Comparison of ENCODE assay signal across 16 mouse cellular contexts in genomic region chr11:56925368-56925896, GRCm38 (mm10).
DNase-seq lines count a peak whose midpoint lies in the region; TF ChIP-seq lines count a peak whose summit lies in the region.
"Had no signal": no experiment of that assay in that cellular context is flagged by ENCODE, and none has a peak within 500 bp of the region (broad histone marks: within the 10 kb centered on the region; RNA-seq: fewer than 3 reads in every experiment).

No protein-coding gene starts in this region.

- DNase-seq in left cerebral cortex, postnatal 4 days, result peak; percentile 74
- no peak for DNase-seq in left cerebral cortex, adult 2 months (ENCODE audit: extremely low spot score in 1 of 2, low spot score in 2 of 2)
- peak; percentile 7 for DNase-seq in brain, adult 2 months (ENCODE audit: low read depth, low spot score)
- DNase-seq in cerebellum, adult 18-20 months, result peak; percentile 1 to 3
- DNase-seq in layer of hippocampus, postnatal 10 days (ENCODE audit: low spot score in 2 of 2), result peak; percentile 25 to 38
- no peak for DNase-seq in urinary bladder, postnatal 4 days (ENCODE audit: low spot score in 2 of 2)
- no peak for DNase-seq in T-cell, adult 2 months (ENCODE audit: low spot score)
- DNase-seq in embryo, embryonic 10.5 days (ENCODE audit: low spot score), result no peak
- DNase-seq: adrenal gland, postnatal 36 days; heart, postnatal 36 days; right cerebral cortex, postnatal 25 days had no signal

- no peak overlapping the region for H3K4me3 ChIP-seq in left cerebral cortex, adult 2 months
- H3K4me3 ChIP-seq: embryonic facial prominence, embryonic 13.5 days; heart, embryonic 10.5 days; limb, embryonic 15.5 days; midbrain, embryonic 13.5 days; neural tube, embryonic 12.5 days had no signal

- intact Hi-C loops in left cerebral cortex, postnatal 4 days (cut with DNase I), result no loop called here
- intact Hi-C loops in left cerebral cortex, adult 2 months (cut with DNase I), result no loop called here

- TF ChIP-seq CTCF in left cerebral cortex, adult 2 months (IDR thresholded peaks at IDR 0.05), result no peak

- no peak overlapping the region for H3K27ac ChIP-seq in left cerebral cortex, adult 2 months
- H3K27ac ChIP-seq: embryonic facial prominence, embryonic 13.5 days; heart, embryonic 10.5 days; limb, embryonic 15.5 days; midbrain, embryonic 13.5 days; neural tube, embryonic 12.5 days had no signal

Comparison
In these comparisons a context has a peak if more than half of its experiments do, and no peak if none do; other contexts are left out.
1. DNase-seq: peak in left cerebral cortex, postnatal 4 days (single experiment), brain, adult 2 months (single experiment), cerebellum, adult 18-20 months (2 of 2) and layer of hippocampus, postnatal 10 days (2 of 2); none in left cerebral cortex, adult 2 months (0 of 2), urinary bladder, postnatal 4 days (0 of 2), T-cell, adult 2 months (single experiment) and embryo, embryonic 10.5 days (single experiment).